8 mouse cellular contexts compared by ENCODE assay signal in genomic region chr11:86257054-86257453, GRCm38 (mm10). TPM values are rescaled to one million over a fixed set of nuclear protein-coding genes. Genes with fewer than 3 reads are reported as not detected.
DNase-seq lines count a peak whose midpoint lies in the region; ATAC-seq lines count a peak whose summit lies in the region.

No protein-coding gene starts in this region.

- H3K9me3 ChIP-seq in hindbrain, embryonic 10.5 days = no peaks in the 10 kb centered on the region

- H3K4me3 ChIP-seq in hindbrain, embryonic 10.5 days = peak overlapping the region; percentile 80

- no peak for DNase-seq in cerebellum, postnatal 25 days
- DNase-seq in right cerebral cortex, postnatal 14 days = peak; percentile 38
- DNase-seq in right cerebral cortex, adult 18-20 months = no peak
- DNase-seq in hindbrain, embryonic 10.5 days (ENCODE audit: low spot score) = no peak
- DNase-seq in testis, postnatal 14 days (ENCODE audit: low spot score) = peak; percentile 48
- DNase-seq in left cerebral cortex, adult 8-10 months (ENCODE audit: low spot score in 2 of 2) = no peak

- H3K27ac ChIP-seq in hindbrain, embryonic 10.5 days = peak overlapping the region; percentile 94

- H3K4me1 ChIP-seq in hindbrain, embryonic 10.5 days (replicated peaks) = peaks cover 15% of the 10 kb centered on the region

- H3K36me3 ChIP-seq in hindbrain, embryonic 10.5 days = peaks cover 37% of the 10 kb centered on the region

- WGBS in hindbrain, embryonic 10.5 days = 0% methylated on average over 22 of the region's 22 CpGs

- ATAC-seq in cerebellum, adult (ENCODE audit: insufficient number of reproducible peaks, low FRiP score, low TSS enrichment) = peak; percentile 36; the same call in 1 of the 2 replicates
- ATAC-seq in megakaryocyte, adult 5-6 weeks (ENCODE audit: poor library complexity, severe bottlenecking) = peak; percentile 59

- no peaks in the 10 kb centered on the region for H3K27me3 ChIP-seq in hindbrain, embryonic 10.5 days (ENCODE audit: insufficient read depth, poor library complexity, severe bottlenecking)

RNA-seq across cellular contexts. Expression of gene Ints2, which starts 0.3 kb away (rescaled TPM):
- polyA plus RNA-seq in hindbrain, embryonic 10.5 days (2016; fragmentation: Nextera tagmentation; extraction: Ambion mirVana) = 43.3 and 54.4 TPM in 2 replicates
- 8.4 and 8.5 TPM in 2 replicates for total RNA-seq in megakaryocyte, adult 5-6 weeks (2015)
- total RNA-seq in megakaryocyte, adult 5-6 weeks (2017) = 11.3 and 25.2 TPM in 2 replicates
- total RNA-seq in left cerebral cortex, adult 8-10 months (2022) = 10 to 100 TPM; 21.8 to 27.0 (median 24.7) TPM

RNA-seq across cellular contexts. Expression of gene Brip1, which starts 56.1 kb away (rescaled TPM):
- polyA plus RNA-seq in hindbrain, embryonic 10.5 days (2016; fragmentation: Nextera tagmentation; extraction: Ambion mirVana) = 8.7 and 12.4 TPM in 2 replicates
- 20.7 and 21.3 TPM in 2 replicates for total RNA-seq in megakaryocyte, adult 5-6 weeks (2015)
- total RNA-seq in megakaryocyte, adult 5-6 weeks (2017) = 23.5 and 29.6 TPM in 2 replicates
- under 1 TPM; 0.11 to 0.30 (median 0.11) TPM for total RNA-seq in left cerebral cortex, adult 8-10 months (2022)

Comparison
In these comparisons a context has a peak if more than half of its experiments do, and no peak if none do; other contexts are left out.
1. DNase-seq: peak in right cerebral cortex, postnatal 14 days (single experiment) and testis, postnatal 14 days (single experiment); none in cerebellum, postnatal 25 days (0 of 2), right cerebral cortex, adult 18-20 months (single experiment), hindbrain, embryonic 10.5 days (single experiment) and left cerebral cortex, adult 8-10 months (0 of 2).
2. RNA of gene Brip1, which starts 56.1 kb away (total RNA-seq): 20.7 to 29.6 TPM in megakaryocyte, adult 5-6 weeks; 0.11 to 0.30 TPM in left cerebral cortex, adult 8-10 months; every median in the first group is over 10 times any median in the second.